In the genomic region with DNA sequence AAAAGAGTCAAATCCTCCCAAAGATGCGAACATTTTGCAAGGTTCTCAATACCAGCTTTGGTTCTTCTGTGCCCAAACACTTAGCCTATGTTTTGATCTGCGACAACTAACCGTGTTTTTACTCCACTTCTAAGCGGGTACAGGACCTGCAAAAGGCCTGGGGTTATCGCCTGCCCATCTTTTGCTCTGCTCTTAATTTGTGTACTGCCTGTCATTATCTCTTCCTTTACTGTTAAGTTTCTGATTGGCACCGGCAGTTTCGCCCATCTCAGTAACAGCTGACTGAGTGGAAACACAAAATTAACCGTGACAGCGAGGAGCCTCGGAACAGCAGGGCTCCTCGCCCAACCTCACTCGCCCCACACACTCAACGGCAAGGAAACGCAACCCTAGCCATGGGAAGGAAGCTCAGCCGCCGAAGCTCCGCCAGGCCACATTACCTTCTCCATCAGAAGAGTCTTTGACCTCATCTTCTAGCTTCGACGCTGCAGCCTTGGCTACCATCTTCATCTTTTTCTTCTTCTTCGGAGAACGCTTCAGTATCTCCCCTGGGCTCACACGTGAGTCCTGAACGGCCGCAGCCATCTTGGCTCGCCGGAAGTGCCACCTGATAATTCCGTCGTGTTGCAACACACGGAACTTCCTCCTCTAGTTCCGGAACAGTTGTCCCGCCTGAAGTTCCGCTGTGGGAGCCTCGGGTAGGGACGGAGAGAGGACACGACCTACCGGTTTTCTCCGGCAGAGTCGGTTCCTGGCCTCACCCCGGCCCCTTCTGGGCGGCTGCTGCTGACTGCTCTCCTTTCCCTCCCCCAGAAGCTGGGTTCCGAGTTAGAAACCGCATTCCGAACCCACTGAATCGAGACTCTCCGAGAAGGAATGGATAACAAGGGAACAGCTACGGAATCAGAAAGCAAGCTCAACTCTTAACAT, we compare ENCODE assay signal across 8 mouse cellular contexts. TPM values are rescaled to one million over a fixed set of nuclear protein-coding genes. Genes with fewer than 3 reads are reported as not detected.
DNase-seq lines count a peak whose midpoint lies in the region; ATAC-seq lines count a peak whose summit lies in the region.

A gene (minus strand): TSS at position 635 of the 930 bp plus-strand sequence.

- H3K27ac ChIP-seq in brown adipose tissue, adult 24 weeks (replicated peaks; ENCODE audit: low read depth, low read length) = peak within 1 kb of the TSS; percentile 87
- H3K27ac ChIP-seq in heart, embryonic 13.5 days (replicated peaks) = peak within 1 kb of the TSS; percentile 87
- H3K27ac ChIP-seq in liver, embryonic 12.5 days = peak within 1 kb of the TSS; percentile 80
- H3K27ac ChIP-seq in stomach, embryonic 15.5 days = peak within 1 kb of the TSS; percentile 83

- WGBS in heart, embryonic 13.5 days = under 1% methylated on average over 46 of the region's 46 CpGs
- under 1% methylated on average over 46 of the region's 46 CpGs for WGBS in liver, embryonic 12.5 days (ENCODE audit: insufficient replicate concordance)
- under 1% methylated on average over 46 of the region's 46 CpGs for WGBS in stomach, embryonic 15.5 days

- peaks cover 5% of the 10 kb centered on the region; the same call in 1 of the 2 replicates for H3K4me1 ChIP-seq in brown adipose tissue, adult 24 weeks (ENCODE audit: control insufficient read depth, insufficient read depth, insufficient read length, low read length)
- H3K4me1 ChIP-seq in heart, embryonic 13.5 days = peaks cover 20% of the 10 kb centered on the region
- H3K4me1 ChIP-seq in liver, embryonic 12.5 days = peaks cover 28% of the 10 kb centered on the region
- H3K4me1 ChIP-seq in stomach, embryonic 15.5 days = peaks cover 11% of the 10 kb centered on the region; the same call in 1 of the 2 replicates

- H3K27me3 ChIP-seq in heart, embryonic 13.5 days (replicated peaks) = no peaks in the 10 kb centered on the region
- H3K27me3 ChIP-seq in liver, embryonic 12.5 days (replicated peaks) = no peaks in the 10 kb centered on the region
- H3K27me3 ChIP-seq in stomach, embryonic 15.5 days (replicated peaks) = no peaks in the 10 kb centered on the region

- peak; percentile 92 for DNase-seq in CD4-positive, CD25-positive, alpha-beta regulatory T cell, adult 2 months (ENCODE audit: low read depth, low spot score)
- peak; percentile 23 for DNase-seq in fat pad, adult 2 months (ENCODE audit: extremely low read depth, low read depth, low spot score)
- peak; percentile 89 for DNase-seq in kidney, postnatal 10 days
- peak; percentile 74 to 83 for DNase-seq in natural killer cell, adult 2 months (ENCODE audit: low spot score in 2 of 2)

- H3K36me3 ChIP-seq in heart, embryonic 13.5 days = peaks cover 4% of the 10 kb centered on the region; the same call in 1 of the 2 replicates
- peaks cover 11% of the 10 kb centered on the region; the same call in 1 of the 2 replicates for H3K36me3 ChIP-seq in liver, embryonic 12.5 days
- 0 out of 2 replicates have a peak, but pooled peaks cover 3% of the 10 kb centered on the region for H3K36me3 ChIP-seq in stomach, embryonic 15.5 days

- H3K9me3 ChIP-seq in heart, embryonic 13.5 days = no peaks in the 10 kb centered on the region
- no peaks in the 10 kb centered on the region for H3K9me3 ChIP-seq in liver, embryonic 12.5 days (replicated peaks)
- H3K9me3 ChIP-seq in stomach, embryonic 15.5 days = no peaks in the 10 kb centered on the region

- peak within 1 kb of the TSS; percentile 83 for H3K4me3 ChIP-seq in brown adipose tissue, adult 24 weeks (ENCODE audit: insufficient read depth, low read depth, low read length)
- H3K4me3 ChIP-seq in heart, embryonic 13.5 days = peak within 1 kb of the TSS; percentile 91
- peak within 1 kb of the TSS; percentile 81 for H3K4me3 ChIP-seq in liver, embryonic 12.5 days
- peak within 1 kb of the TSS; percentile 85 for H3K4me3 ChIP-seq in stomach, embryonic 15.5 days (replicated peaks)

- peak; percentile 79 for ATAC-seq in heart, embryonic 13.5 days (ENCODE audit: extremely low read depth, insufficient number of reproducible peaks, low FRiP score, low TSS enrichment)
- ATAC-seq in liver, embryonic 12.5 days = peak; percentile 92
- ATAC-seq in stomach, embryonic 15.5 days (ENCODE audit: insufficient read depth, low FRiP score, low read depth) = peak; percentile 93

- H3K4me2 ChIP-seq in heart, embryonic 13.5 days = peak within 1 kb of the TSS; percentile 84
- peak within 1 kb of the TSS; percentile 79 for H3K4me2 ChIP-seq in liver, embryonic 12.5 days
- H3K4me2 ChIP-seq in stomach, embryonic 15.5 days = peak within 1 kb of the TSS; percentile 75

- H3K9ac ChIP-seq in heart, embryonic 13.5 days = peak within 1 kb of the TSS; percentile 97
- H3K9ac ChIP-seq in liver, embryonic 12.5 days = peak within 1 kb of the TSS; percentile 81
- H3K9ac ChIP-seq in stomach, embryonic 15.5 days = peak within 1 kb of the TSS; percentile 80

RNA-seq across cellular contexts. Expression of the gene that starts here (rescaled TPM):
- 13.4 and 14.4 TPM in 2 replicates for polyA plus RNA-seq in brown adipose tissue, adult 24 weeks (2012; ENCODE audit: insufficient read depth, insufficient read length, missing spikeins)
- 36.7 and 40.8 TPM in 2 replicates for polyA plus RNA-seq in heart, embryonic 13.5 days (2015; fragmentation: Nextera tagmentation; extraction: Ambion mirVana)
- 63.0 and 68.5 TPM in 2 replicates for polyA plus RNA-seq in liver, embryonic 12.5 days (2016; fragmentation: Nextera tagmentation; extraction: Ambion mirVana)
- 61.9 and 65.3 TPM in 2 replicates for polyA plus RNA-seq in stomach, embryonic 15.5 days (2015; fragmentation: Nextera tagmentation; extraction: Ambion mirVana)

Comparison
In these comparisons a context has a peak if more than half of its experiments do, and no peak if none do; other contexts are left out.
1. Peak in every context shown above with its lines: DNase-seq, ATAC-seq, H3K4me3 ChIP-seq and H3K27ac ChIP-seq.
2. DNase-seq: peak in every context shown above with its lines; median percentile 92 in CD4-positive, CD25-positive, alpha-beta regulatory T cell, adult 2 months; 89 in kidney, postnatal 10 days; 78 in natural killer cell, adult 2 months; 23 in fat pad, adult 2 months.